Mouse (Mus musculus) spleen, adult 18-20 months (tissue): ENCODE measurements around the gene Mob3b.

Experiments used
- DNase-seq, 2 experiments: peaks; one replicate each; pipeline ENCODE4 v3.0.0; 2022; ENCODE audit warnings: mixed read lengths in 2 of 2

The Mob3b gene

GRCm38 (mm10) chr4:35146597-35146996 lies 10.7 kb downstream of the Mob3b start:
- no peak for DNase-seq

DNA sequence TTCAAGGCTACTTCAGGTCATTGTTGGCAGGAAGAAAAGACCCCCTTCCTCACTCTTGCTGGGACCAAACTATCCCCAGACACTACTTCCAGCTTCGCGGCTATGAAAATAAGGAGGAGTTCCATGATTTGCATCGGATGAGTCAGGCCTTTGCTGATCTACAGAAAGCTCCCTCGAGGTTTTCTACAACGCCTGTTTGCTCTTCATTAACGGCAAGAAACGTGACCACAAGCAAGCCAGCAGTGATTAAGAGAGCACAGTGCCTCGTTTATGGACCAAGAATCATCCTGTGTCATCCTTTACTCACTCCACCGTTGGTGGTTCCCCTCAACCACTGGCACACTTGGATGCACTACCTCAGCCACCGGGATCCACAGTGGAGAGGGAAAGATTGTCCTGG lies 11.6 kb downstream of the Mob3b start:
- no peak for DNase-seq

DNA sequence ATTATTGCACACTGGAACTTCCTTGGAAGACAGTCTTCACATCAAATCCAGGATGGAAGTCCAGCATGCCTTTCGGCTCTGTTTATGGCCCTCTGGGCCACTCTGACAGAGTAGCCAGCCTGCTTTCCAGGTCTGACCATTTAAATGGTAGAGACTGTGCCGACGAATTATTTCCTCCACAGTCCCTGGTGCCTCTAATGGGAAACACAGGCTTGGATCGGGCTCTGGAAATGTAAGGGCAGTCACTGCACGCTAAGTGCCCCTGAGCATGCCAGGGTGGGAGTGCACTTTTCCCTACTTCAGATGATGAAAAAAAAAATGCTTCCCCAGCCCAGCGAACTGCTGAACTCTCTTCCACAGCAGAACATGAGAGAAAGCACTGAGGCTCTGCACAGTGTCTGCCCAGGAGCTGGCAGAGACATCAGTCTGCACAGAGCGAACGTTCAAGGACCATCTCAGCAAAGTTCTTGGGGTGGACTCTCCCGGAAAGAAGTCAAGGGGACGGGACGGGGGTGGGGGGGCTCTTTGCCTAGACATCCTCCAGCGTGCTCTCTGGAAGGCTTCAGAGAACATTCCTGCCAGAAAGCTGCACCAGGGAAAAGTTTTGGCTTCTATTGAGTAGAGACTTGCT lies 13.7 kb downstream of the Mob3b start:
- no peak for DNase-seq

- peak in 1 of 2 experiments; percentile 29 for DNase-seq
Observed at GRCm38 (mm10) chr4:35140317-35140716, 17.0 kb downstream of the Mob3b start.

GRCm38 (mm10) chr4:35138077-35138476 lies 19.2 kb downstream of the Mob3b start:
- peak; percentile 22 to 32 for DNase-seq

- no peak for DNase-seq
Observed at GRCm38 (mm10) chr4:35136996-35137395, 20.3 kb downstream of the Mob3b start.

DNA sequence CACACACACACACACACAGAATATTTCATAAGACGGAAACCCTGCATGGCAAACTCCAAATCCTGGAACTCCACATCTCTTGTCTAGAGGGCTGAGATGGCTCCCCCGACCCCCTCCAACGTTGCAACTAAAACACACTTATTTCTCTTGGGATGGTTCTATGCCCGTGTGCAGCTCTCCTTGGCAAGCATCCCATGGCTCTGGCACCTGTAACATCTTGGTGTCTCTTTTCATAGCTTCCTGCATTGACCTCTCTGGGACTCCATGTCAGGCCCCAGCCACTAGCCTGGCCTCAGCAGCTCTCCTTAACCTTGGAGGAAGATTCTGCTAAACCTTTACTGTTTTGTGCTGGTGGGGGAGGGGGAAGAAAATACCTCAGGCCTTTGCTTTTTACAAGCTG lies 21.5 kb downstream of the Mob3b start:
- DNase-seq: no peak

DNA sequence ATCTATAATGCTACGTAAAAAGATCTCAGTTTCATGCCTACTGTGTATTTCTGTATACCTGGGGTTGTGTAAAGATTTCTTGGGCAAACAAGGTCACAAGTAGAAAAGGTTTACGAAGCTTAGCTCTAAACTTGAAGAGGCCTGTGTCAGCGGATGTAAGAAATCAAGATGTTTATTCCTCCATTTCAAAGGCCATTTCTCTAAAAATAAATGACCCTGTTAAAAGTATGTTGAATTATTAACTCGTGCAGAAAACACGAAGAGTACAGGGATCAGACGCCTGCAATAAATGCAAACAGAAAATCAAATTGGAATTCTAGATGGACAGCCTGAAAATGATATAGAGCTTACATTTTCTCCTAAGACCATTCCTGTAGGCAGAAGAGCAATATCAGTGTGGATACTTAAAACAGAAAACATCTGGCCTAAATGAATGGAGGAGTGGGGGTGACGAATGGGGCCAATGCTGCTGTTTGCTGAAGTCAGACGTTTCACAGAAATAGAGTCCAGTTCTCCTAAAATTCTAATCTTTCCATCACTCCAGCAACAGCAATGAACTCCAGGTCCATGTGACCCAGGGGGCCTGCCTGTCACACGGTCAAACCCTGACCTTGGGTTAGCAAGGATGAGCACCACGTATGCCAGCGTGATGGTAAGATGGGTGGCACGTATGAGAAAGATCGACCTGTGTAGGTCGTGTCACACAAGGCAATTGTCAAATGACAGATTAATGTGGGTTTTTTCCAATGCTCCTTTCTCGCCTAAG lies 22.3 kb downstream of the Mob3b start:
- no peak for DNase-seq

DNA sequence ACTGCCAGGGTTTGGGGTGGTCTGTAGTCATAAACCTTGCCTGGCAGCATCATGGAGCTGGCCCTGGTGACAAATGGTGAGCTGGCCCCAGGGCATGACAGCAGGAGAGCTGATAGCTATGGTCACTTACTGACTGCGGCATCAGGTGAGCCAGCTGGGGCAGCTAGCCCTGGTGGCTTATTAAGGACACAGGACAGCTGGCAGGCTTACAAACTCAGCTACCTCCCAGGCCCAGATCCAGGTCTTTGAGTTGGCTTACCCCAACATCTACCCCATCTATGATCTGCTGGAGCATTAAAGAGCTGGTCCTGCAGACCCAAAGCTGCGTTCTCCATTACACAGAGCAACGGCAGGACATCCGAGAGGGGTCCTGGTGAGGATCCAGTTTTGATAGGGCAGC lies 23.9 kb downstream of the Mob3b start:
- no peak for DNase-seq

DNA sequence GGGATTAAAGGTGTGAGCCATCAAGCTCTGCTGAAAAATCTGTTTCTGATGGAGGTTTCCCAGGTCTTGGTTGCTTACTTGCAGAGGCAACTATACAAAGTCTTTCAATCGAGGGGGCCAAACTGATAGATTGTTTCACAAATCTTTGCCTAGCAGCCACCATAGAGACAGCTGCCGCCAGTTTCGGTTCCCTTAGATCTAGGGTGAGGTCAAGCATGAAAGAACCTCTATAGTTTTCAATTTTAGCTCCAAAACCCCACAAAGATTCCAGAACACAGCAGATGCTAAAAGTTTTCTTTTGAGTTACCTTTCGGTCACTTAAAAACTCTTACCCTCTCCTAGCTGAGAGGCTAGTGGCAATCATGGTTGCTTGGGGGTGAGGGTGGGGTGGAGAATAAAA lies 25.7 kb downstream of the Mob3b start:
- DNase-seq: peak; percentile 26 to 30

GRCm38 (mm10) chr4:35130411-35130948 lies 26.8 kb downstream of the Mob3b start:
- DNase-seq: peak in 1 of 2 experiments; percentile 25

- DNase-seq: no peak
Observed at GRCm38 (mm10) chr4:35127759-35128158, 29.5 kb downstream of the Mob3b start.

DNA sequence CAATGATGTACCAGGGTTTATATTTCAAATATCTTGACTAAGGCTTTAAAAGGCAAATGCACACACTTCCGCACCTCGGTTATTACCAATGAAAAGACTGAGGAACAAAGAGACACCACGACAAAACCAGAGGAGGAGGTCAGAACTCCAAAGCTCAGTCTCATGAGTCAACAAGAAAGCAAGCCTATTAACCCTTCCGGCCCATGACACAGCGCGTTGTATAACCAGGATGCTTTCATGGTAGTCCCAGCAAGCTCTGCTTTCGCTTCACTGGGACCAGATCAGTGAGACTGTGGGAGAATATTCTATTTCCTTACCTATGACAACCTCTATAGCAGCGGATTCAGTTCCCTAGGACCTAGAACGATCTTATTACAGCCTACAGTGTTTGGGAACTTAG lies 30.5 kb downstream of the Mob3b start:
- DNase-seq: no peak

DNA sequence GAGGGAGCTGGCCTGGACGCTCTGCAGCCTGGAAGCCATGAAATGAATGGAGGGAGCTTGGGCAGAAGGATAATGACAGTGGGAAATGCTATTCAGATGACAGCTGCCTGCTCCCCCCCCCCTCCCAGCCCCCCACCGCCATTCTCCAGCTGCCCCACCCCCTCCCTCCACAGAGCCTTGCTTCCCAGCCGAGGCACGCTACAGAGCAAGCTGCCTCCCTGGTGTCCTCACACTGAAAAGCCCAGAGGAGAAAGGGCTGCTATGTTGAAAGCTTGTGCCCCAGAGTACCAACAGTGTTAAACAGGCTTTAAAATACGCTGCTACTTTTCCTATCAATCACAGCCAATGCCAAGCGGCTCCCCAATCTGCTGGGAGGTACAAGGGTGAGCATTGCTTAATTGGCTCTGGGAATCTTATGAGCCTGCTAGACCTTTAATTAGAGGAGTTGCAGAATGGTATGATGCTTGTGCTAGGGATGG lies 31.9 kb downstream of the Mob3b start:
- DNase-seq: no peak

- DNase-seq: no peak
Observed at GRCm38 (mm10) chr4:35124027-35124426, 33.3 kb downstream of the Mob3b start.

GRCm38 (mm10) chr4:35123087-35123486 lies 34.2 kb downstream of the Mob3b start:
- DNase-seq: no peak

GRCm38 (mm10) chr4:35121060-35121459 lies 36.2 kb downstream of the Mob3b start:
- DNase-seq: no peak

DNA sequence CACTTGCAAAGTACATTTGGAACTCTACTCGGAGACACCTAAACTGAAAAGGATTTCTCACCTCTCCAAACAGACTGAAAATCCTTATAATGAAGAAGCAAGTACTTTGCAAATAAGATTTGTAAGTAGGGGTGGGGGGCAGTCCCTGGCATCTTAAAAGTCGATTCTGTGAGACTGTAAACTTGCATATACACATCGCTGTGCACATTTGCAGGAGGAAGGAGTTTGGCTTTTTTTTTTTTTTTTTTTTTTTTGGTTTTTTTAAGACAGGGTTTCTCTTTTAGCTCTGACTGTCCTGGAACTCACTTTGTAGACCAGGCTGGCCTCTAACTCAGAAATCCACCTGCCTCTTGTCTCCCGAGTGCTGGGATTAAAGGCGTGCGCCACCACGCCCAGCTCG lies 36.7 kb downstream of the Mob3b start:
- no peak for DNase-seq

GRCm38 (mm10) chr4:35120159-35120558 lies 37.1 kb downstream of the Mob3b start:
- DNase-seq: no peak

- no peak for DNase-seq
Observed at GRCm38 (mm10) chr4:35118851-35119250, 38.4 kb downstream of the Mob3b start.

DNA sequence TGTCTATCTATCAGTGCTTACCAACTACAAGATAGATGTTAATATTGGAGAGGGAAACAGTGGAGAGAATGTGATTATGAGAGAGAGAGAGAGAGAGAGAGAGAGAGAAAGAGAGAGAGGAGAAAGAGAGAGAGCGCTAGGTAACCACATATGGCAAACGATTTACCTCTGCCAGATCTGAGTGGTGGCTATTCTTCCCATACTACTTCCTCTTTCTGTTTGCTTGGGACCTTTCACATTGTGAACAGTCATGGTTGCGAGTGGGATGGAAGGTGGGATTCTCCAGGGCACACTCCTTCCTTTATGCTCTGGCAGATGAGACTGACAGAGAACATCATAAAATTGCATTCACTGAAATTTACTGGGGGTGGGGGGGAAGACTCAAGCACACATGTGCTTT lies 40.1 kb downstream of the Mob3b start:
- no peak for DNase-seq

DNA sequence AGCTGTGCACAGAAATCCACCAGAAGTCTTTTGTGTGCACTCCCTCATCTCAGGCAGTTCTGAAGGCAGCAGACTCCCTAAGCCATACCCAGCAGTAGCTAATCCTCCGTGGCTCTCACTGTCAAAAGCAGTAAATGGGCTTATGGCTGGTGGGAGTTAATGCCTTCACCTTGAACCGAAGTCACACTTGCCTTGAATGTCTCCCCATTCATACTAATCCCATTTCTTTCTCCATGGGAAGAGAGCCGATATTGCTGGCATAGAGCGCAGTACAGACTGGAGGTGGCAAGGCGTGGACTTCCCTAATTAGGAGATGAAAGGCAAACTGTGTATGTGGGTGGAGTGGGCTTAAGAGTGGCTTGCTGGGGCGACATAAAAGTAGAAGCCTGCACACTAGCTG lies 41.4 kb downstream of the Mob3b start:
- no peak for DNase-seq

DNA sequence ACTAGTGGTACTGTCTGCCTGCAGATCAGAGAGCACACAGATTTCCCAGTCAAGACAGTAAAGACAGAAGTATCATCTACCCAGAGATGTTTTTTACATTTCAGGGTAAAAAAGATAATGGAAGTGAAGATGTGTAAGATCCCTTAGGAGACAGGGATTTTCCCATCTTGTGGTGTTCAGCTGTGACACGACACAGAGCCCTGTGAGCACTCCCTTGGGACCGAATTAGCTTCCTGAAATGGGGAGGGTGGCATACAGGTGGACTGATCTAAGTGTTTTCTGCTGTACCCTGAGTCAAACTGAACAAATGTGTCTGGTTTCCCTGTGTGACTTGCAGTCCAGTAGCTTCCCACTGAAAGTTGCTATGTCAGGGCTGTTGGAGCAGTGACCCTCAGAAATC lies 42.3 kb downstream of the Mob3b start:
- DNase-seq: no peak
